Mouse (Mus musculus) megakaryocyte, embryonic 14.5 days (primary cell): ENCODE data around the gene Fst.

ENCODE experiments used
- FLI1 ChIP-seq: IDR thresholded peaks from 2 replicates; pipeline ENCODE4 v1.6.1; 2012; ENCODE audit warnings: low read length, inconsistent platforms, mixed read lengths
- GATA1 ChIP-seq: IDR thresholded peaks from 3 replicates; pipeline ENCODE4 v1.6.1; 2012; ENCODE audit warnings: mixed read lengths, low read length, inconsistent platforms, borderline replicate concordance

GRCm38 (mm10) chr13:114464824-114465223, 6.1 kb upstream of the Fst start:
- no peak for TF ChIP-seq GATA1
- no peak for TF ChIP-seq FLI1
